Mouse (Mus musculus): Measurements from ENCODE around the gene Efcab6. TPM values are rescaled to one million over a fixed set of nuclear protein-coding genes. Genes with fewer than 3 reads are reported as not detected.

The Efcab6 gene
- polyA plus RNA-seq, 1 experiment from 2014 or later: 0.55 TPM

DNA sequence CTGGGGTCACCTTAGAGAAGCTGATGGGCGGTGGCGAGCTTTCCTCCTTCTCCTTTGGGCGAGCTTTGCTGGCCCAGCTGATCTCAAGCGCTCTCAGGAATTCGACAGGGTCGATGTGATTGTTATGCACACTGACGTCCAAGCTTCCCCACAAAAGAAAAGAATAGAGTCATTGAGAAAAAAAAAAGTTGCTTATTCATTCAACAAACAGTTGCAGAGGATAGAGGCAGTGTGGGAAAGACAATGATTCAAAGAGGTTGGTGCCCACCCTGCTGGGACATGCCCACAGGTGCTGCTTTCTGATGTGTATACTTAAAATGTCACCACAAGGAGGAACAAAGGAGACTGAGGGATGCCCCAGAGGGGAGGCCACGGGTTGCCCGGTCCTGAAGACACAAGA lies 169.2 kb downstream of the Efcab6 start:
- H3K27me3 ChIP-seq (ENCODE audit: control insufficient read depth, insufficient read depth, low read length): no peaks in the 10 kb centered on the region
- no peaks in the 10 kb centered on the region for H3K36me3 ChIP-seq (ENCODE audit: control insufficient read depth, insufficient read depth, low read length)
- ATAC-seq (ENCODE audit: low read depth): no peak
- H3K9me3 ChIP-seq (ENCODE audit: control insufficient read depth, low read length): no peaks in the 10 kb centered on the region
- WGBS: 31% methylated on average over 9 of the region's 9 CpGs
- no peak overlapping the region for H3K4me2 ChIP-seq (ENCODE audit: low read depth, low read length)
- H3K4me1 ChIP-seq (ENCODE audit: control insufficient read depth, insufficient read depth, low read length): no peaks in the 10 kb centered on the region
- no peak overlapping the region for H3K9ac ChIP-seq (replicated peaks; ENCODE audit: low read depth, low read length)
- H3K4me3 ChIP-seq (ENCODE audit: low read depth, low read length): no peak overlapping the region
- no peak overlapping the region for H3K27ac ChIP-seq (ENCODE audit: low read depth, low read length)

DNA sequence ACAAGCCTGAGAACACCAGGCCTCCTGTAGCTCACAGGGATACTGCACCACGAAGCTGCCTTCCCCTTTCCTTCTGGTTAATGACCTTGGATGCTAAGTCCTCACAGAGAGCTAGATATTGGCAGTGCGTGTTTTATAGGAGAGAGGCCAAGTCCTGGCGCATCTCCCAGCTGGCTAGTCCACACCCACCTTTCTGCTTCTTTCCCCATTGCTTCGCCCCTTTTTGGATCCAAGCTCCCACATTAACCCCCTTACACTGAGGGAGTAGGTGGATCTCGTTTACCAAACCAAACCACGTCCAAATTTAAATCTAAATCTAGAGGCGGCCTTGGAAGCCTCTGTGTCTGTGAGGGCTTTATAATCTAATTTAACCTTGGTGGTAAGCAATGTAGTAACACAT lies 170.9 kb downstream of the Efcab6 start:
- Histone ChIP-seq H3K4me3 (ENCODE audit: low read depth, low read length) (no peak overlapping the region), H3K9ac (replicated peaks; ENCODE audit: low read depth, low read length) (no peak overlapping the region), H3K36me3 (ENCODE audit: control insufficient read depth, insufficient read depth, low read length) (no peaks in the 10 kb centered on the region), H3K27ac (ENCODE audit: low read depth, low read length) (no peak overlapping the region), H3K4me1 (ENCODE audit: control insufficient read depth, insufficient read depth, low read length) (no peaks in the 10 kb centered on the region), H3K9me3 (ENCODE audit: control insufficient read depth, low read length) (no peaks in the 10 kb centered on the region), H3K4me2 (ENCODE audit: low read depth, low read length) (no peak overlapping the region), H3K27me3 (ENCODE audit: control insufficient read depth, insufficient read depth, low read length) (no peaks in the 10 kb centered on the region)
- 78% methylated on average over 7 of the region's 7 CpGs for WGBS
- no peak for ATAC-seq (ENCODE audit: low read depth)

DNA sequence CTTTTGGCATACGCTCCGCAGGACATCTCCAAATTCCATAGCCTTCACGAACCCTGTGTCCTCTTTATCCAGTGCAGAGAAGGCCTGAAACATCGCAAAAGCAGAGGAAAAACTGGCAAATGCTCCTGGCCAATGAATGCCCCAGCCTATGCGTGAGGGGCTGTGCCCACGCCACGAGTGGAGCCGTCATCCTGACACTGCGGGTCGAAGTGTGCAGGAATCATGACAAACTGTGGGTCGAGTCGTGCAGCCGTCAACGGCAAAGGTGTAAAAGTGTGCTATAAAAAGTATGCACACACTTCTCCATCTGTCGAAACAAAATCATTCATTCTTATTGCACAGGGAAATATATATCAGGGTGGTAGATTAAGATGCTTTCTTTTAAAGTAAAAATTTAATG lies 172.3 kb downstream of the Efcab6 start:
- Histone ChIP-seq H3K27me3 (ENCODE audit: control insufficient read depth, insufficient read depth, low read length) (no peaks in the 10 kb centered on the region), H3K9ac (replicated peaks; ENCODE audit: low read depth, low read length) (no peak overlapping the region), H3K4me1 (ENCODE audit: control insufficient read depth, insufficient read depth, low read length) (no peaks in the 10 kb centered on the region), H3K27ac (ENCODE audit: low read depth, low read length) (no peak overlapping the region), H3K36me3 (ENCODE audit: control insufficient read depth, insufficient read depth, low read length) (no peaks in the 10 kb centered on the region), H3K9me3 (ENCODE audit: control insufficient read depth, low read length) (no peaks in the 10 kb centered on the region), H3K4me3 (ENCODE audit: low read depth, low read length) (no peak overlapping the region), H3K4me2 (ENCODE audit: low read depth, low read length) (no peak overlapping the region)
- no peak for ATAC-seq (ENCODE audit: low read depth)
- 86% methylated on average over 15 of the region's 15 CpGs for WGBS

DNA sequence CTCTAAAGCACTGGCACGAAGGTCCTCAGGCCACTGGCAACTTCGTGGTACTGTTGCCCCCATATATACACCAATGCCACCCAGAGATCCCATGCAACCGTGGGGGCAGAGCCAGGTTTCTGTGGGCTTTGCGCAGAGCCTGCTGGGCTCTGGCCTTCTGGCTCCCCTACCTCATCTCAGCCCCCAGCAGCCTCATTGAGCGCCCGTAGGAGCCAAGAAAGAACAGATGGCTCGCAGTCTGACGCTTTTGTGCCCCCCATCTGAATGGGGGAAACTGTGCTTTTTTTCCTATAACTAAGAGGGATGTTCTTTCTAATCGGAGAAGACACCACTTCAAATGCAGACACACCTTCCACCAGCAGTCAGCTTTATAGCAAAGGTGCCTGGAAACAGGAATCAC lies 180.9 kb downstream of the Efcab6 start:
- whole genome bisulfite sequencing: 79% methylated on average over 9 of the region's 9 CpGs
- H3K9ac ChIP-seq (replicated peaks; ENCODE audit: low read depth, low read length): no peak overlapping the region
- H3K4me2 ChIP-seq (ENCODE audit: low read depth, low read length): no peak overlapping the region
- no peak overlapping the region for H3K4me3 ChIP-seq (ENCODE audit: low read depth, low read length)
- no peaks in the 10 kb centered on the region for H3K27me3 ChIP-seq (ENCODE audit: control insufficient read depth, insufficient read depth, low read length)
- no peaks in the 10 kb centered on the region for H3K36me3 ChIP-seq (ENCODE audit: control insufficient read depth, insufficient read depth, low read length)
- no peaks in the 10 kb centered on the region for H3K4me1 ChIP-seq (ENCODE audit: control insufficient read depth, insufficient read depth, low read length)
- no peaks in the 10 kb centered on the region for H3K9me3 ChIP-seq (ENCODE audit: control insufficient read depth, low read length)
- no peak for ATAC-seq (ENCODE audit: low read depth)
- no peak overlapping the region for H3K27ac ChIP-seq (ENCODE audit: low read depth, low read length)

DNA sequence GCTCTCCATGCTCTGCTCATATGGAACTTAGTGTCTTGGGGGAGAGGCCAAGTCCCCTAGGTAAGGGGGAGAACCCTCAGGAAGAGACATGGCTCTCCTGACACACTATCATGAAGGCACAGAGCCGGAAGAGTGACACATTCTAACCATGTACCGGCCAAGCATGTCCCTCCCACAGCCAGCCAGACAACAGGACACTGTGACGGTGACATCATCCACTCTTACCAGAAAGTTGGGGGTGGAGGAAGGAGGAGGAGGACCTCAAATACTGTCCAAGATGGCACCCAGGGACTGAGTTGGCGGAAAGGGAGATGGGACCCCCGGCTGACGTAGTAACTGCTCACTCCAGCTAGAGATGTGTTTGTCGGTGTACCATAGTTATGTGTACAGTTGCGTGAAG lies 181.4 kb downstream of the Efcab6 start:
- H3K9ac ChIP-seq (replicated peaks; ENCODE audit: low read depth, low read length): no peak overlapping the region
- H3K4me1 ChIP-seq (ENCODE audit: control insufficient read depth, insufficient read depth, low read length): no peaks in the 10 kb centered on the region
- H3K9me3 ChIP-seq (ENCODE audit: control insufficient read depth, low read length): no peaks in the 10 kb centered on the region
- 89% methylated on average over 8 of the region's 8 CpGs for WGBS
- H3K36me3 ChIP-seq (ENCODE audit: control insufficient read depth, insufficient read depth, low read length): no peaks in the 10 kb centered on the region
- ATAC-seq (ENCODE audit: low read depth): no peak
- H3K27ac ChIP-seq (ENCODE audit: low read depth, low read length): no peak overlapping the region
- H3K27me3 ChIP-seq (ENCODE audit: control insufficient read depth, insufficient read depth, low read length): no peaks in the 10 kb centered on the region
- no peak overlapping the region for H3K4me3 ChIP-seq (ENCODE audit: low read depth, low read length)
- no peak overlapping the region for H3K4me2 ChIP-seq (ENCODE audit: low read depth, low read length)

DNA sequence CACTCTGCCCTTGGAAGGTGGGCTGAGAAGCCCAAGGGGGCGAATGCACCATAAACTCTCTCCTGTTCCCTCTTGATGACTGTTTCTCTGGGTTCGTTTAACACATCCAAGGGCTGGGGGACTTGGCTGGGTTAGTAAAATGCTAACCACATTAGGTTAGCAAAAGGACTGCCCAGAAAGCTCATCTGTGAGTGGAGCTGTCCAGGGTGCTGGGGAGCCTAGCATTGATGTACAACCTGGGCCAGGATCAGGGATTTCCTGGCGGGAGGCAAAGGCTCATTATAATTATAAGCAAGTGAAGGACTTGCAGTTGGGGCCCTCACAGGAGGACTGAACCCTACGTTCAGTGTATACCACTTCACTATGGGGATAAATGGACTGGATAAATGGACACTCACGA lies 185.3 kb downstream of the Efcab6 start:
- no peaks in the 10 kb centered on the region for H3K4me1 ChIP-seq (ENCODE audit: control insufficient read depth, insufficient read depth, low read length)
- no peaks in the 10 kb centered on the region for H3K36me3 ChIP-seq (ENCODE audit: control insufficient read depth, insufficient read depth, low read length)
- no peak overlapping the region for H3K4me2 ChIP-seq (ENCODE audit: low read depth, low read length)
- H3K27ac ChIP-seq (ENCODE audit: low read depth, low read length): no peak overlapping the region
- H3K9ac ChIP-seq (replicated peaks; ENCODE audit: low read depth, low read length): no peak overlapping the region
- WGBS: 24% methylated on average over 5 of the region's 5 CpGs
- H3K9me3 ChIP-seq (ENCODE audit: control insufficient read depth, low read length): no peaks in the 10 kb centered on the region
- H3K4me3 ChIP-seq (ENCODE audit: low read depth, low read length): no peak overlapping the region
- no peaks in the 10 kb centered on the region for H3K27me3 ChIP-seq (ENCODE audit: control insufficient read depth, insufficient read depth, low read length)
- ATAC-seq (ENCODE audit: low read depth): no peak

DNA sequence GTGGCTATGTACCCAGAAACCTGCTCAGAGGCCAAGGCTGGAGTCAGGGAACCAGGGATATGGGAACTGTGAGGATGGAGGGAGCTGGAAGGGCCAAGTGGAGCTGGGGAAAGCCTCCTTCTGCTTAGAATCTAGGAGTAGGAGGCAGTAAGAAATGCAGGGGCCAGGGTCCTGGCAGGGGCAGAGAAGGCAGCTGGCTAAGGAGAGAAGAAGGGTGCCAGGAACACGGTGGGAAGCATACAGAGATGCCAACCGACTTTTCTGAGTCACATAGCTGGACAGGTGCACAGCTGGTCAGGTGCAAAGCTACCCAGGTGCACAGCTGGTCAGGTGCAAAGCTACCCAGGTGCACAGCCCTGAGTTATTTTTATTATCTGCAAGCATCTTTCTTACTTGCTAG lies 187.3 kb downstream of the Efcab6 start:
- H3K9me3 ChIP-seq (ENCODE audit: control insufficient read depth, low read length): no peaks in the 10 kb centered on the region
- WGBS: 94% methylated on average over 2 of the region's 2 CpGs
- H3K27me3 ChIP-seq (ENCODE audit: control insufficient read depth, insufficient read depth, low read length): no peaks in the 10 kb centered on the region
- no peak for ATAC-seq (ENCODE audit: low read depth)
- H3K36me3 ChIP-seq (ENCODE audit: control insufficient read depth, insufficient read depth, low read length): no peaks in the 10 kb centered on the region
- H3K27ac ChIP-seq (ENCODE audit: low read depth, low read length): no peak overlapping the region
- no peak overlapping the region for H3K4me2 ChIP-seq (ENCODE audit: low read depth, low read length)
- H3K9ac ChIP-seq (replicated peaks; ENCODE audit: low read depth, low read length): no peak overlapping the region
- H3K4me3 ChIP-seq (ENCODE audit: low read depth, low read length): no peak overlapping the region
- H3K4me1 ChIP-seq (ENCODE audit: control insufficient read depth, insufficient read depth, low read length): peaks cover under 1% of the 10 kb centered on the region; the same call in 1 of the 2 replicates

DNA sequence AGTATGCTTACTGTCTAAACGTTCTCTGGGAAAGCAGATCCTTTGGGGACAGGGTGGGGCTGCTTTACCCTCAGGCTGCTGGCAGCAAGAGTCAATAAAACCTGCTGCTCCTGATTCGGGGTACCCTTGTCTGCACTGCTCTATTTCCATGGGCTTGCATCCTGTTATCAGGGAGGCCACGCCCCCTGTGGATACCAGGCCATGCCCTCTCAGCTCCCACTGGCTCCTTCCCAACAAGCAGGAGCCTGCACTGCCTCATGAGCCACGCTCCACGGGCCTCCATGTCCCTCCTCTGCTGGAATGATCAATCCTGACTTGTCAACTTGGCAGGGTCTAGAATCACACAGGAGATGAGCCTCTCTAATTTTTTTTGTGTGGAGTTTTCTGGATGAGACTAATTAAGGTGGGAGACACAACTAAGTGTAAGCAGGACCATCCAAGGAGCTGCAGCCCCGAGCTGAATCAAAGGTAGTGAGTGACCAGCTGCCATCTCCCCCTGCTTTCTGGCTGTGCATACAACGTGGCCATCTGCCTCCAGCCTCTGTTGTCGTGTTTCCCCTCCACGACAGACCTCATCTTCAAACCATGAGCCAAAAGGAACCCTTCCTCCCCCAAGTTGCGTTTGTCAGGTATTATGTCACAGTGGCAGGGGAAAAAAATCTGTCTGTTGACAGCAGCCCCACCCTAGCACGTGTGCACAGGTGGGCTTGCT lies 187.9 kb downstream of the Efcab6 start:
- H3K4me1 ChIP-seq (ENCODE audit: control insufficient read depth, insufficient read depth, low read length): peaks cover 7% of the 10 kb centered on the region; the same call in 1 of the 2 replicates
- WGBS: 50% methylated on average over 11 of the region's 11 CpGs
- no peaks in the 10 kb centered on the region for H3K9me3 ChIP-seq (ENCODE audit: control insufficient read depth, low read length)
- H3K4me3 ChIP-seq (ENCODE audit: low read depth, low read length): no peak overlapping the region
- no peaks in the 10 kb centered on the region for H3K27me3 ChIP-seq (ENCODE audit: control insufficient read depth, insufficient read depth, low read length)
- no peak overlapping the region for H3K27ac ChIP-seq (ENCODE audit: low read depth, low read length)
- no peak overlapping the region for H3K4me2 ChIP-seq (ENCODE audit: low read depth, low read length)
- H3K9ac ChIP-seq (replicated peaks; ENCODE audit: low read depth, low read length): no peak overlapping the region
- no peak for ATAC-seq (ENCODE audit: low read depth)
- no peaks in the 10 kb centered on the region for H3K36me3 ChIP-seq (ENCODE audit: control insufficient read depth, insufficient read depth, low read length)

DNA sequence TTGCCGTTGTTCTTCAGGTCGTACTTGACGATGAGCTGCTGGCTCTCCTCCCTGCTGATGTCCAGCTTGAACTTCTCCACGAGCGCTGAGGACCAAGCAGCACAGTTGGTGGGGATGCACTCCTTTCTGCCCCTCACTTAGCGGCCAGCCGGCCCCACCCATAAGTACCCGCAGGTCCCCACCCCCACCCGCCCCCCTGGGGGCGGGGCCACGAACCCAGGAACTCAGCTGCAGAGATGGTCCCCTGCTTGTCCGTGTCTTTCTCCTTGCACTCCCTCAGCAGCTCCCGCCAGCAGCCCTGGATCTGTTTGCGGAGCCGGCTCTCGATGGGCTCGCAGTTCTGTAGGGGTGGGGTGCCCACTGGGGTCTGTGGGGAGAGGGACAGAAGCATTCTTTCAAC lies 194.2 kb downstream of the Efcab6 start:
- Histone ChIP-seq H3K4me1 (ENCODE audit: control insufficient read depth, insufficient read depth, low read length) (peaks cover 13% of the 10 kb centered on the region), H3K4me3 (ENCODE audit: low read depth, low read length) (no peak overlapping the region), H3K27ac (ENCODE audit: low read depth, low read length) (no peak overlapping the region), H3K9me3 (ENCODE audit: control insufficient read depth, low read length) (no peaks in the 10 kb centered on the region), H3K9ac (replicated peaks; ENCODE audit: low read depth, low read length) (no peak overlapping the region), H3K36me3 (ENCODE audit: control insufficient read depth, insufficient read depth, low read length) (no peaks in the 10 kb centered on the region), H3K4me2 (ENCODE audit: low read depth, low read length) (no peak overlapping the region), H3K27me3 (ENCODE audit: control insufficient read depth, insufficient read depth, low read length) (no peaks in the 10 kb centered on the region)
- WGBS: 13% methylated on average over 17 of the region's 17 CpGs
- ATAC-seq (ENCODE audit: low read depth): no peak
